Mouse (Mus musculus): ENCODE results near the gene Olfr45.
"Not testable (repeated sequence)": the region's sequence is repeated elsewhere in the genome, so short reads cannot be mapped to it uniquely, and the experiment has no call there.

Olfr45 gene

DNA sequence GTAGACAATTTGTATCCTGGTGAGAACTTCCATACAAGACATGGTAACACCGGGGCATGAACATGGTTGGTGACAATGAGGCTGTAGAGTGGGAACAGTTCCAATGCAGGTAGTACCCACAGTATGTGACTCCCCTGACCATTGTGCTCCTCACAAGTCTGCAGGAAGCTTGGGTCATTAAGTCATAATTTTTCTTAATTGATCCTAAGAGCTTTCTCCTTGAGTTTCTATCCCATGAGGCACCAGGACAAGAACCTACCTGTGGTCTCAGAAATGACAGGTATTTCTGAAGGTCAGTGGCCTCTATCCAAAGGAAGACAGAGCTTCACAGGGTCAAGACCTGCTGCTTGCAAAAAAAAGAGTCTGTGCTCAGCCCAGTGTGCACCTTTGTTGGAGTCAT, at the start of gene Olfr45:
TSS of gene Olfr45 (plus strand) at position 301 of the 400 bp plus-strand sequence.
- no peak for DNase-seq

DNA sequence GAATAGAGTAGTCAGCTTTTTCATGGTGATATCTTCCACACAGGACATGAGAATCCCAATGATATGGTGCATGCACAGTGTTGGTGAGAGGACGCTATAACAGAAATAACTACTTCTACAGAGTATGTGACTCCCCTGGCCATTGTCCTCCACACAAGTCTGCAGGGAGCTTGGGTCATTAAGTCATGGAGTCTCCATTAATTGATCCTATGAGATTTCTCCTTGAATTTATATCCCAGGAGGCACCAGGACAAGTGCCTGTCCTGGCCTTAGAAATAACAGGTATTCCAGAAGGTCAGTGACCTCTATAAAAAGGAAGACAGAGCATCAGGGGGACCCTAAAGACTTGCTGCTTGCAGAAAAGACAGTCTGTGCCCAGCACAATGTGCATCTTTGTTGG, 35.6 kb upstream of the Olfr45 start, which contains the start of gene Olfr53:
TSS of gene Olfr53 (plus strand) at position 301 of the 400 bp plus-strand sequence.
- DNase-seq = no peak

DNA sequence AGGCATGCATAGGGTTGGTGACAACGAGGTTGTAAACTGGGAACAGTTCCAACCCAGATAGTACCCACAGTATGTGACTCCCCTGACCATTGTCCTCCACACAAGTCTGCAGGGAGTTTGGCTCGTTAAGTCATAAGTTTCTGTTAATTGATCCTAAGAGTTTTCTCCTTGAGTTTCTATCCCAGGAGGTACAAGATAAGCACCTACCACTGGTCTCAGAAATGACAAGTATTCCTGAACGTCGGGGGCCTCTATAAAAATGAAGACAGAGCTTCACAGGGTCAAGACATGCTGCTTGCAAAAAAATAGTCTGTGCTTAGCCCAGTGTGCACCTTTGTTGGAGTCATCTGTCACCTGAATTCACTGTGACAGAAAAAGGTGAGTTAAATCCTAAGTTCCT, 22.1 kb upstream of the Olfr45 start, which contains the start of gene Olfr539:
TSS of gene Olfr539 (plus strand) at position 301 of the 400 bp plus-strand sequence.
- DNase-seq = no peak

DNA sequence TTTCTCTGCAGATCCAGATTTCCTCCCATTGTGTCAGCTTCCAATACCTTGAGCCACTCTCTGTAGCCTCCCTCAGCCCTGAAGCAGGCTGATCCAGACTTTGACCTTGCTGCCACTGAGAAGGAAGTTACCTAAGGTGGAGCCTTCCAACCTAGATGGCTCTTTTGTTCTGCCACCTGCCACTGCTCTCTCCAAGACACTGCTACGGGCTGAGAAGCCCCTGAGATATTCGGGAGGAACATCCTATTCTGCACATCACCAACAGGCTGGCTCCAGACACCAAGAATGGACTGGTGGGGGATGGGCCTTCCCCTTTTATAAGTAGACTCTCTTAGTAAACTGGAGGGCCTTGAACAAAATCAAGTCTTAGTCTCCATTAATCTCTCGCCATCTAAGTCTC, 11.1 kb upstream of the Olfr45 start:
- DNase-seq = not testable (repeated sequence)

DNA sequence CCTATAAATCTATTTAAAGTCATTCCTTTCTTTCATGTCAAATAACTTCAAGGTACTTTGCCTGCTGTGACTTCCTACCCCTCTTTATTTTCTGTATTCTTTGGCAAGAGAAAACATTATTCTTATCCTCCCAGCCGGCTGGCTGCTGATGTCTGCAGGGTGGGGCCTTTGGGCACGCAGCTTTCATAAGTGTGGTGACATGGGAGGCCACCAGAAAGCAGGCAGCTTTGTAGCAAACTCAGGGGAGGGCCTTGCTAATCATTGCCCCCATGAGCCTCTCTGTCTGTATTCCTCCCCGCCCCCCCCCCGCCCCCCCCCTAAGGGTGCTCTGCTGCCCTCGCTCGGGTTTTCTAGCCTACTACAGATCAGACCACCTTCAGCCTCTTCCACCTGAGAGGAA, 5.9 kb upstream of the Olfr45 start:
- no peak for DNase-seq

DNA sequence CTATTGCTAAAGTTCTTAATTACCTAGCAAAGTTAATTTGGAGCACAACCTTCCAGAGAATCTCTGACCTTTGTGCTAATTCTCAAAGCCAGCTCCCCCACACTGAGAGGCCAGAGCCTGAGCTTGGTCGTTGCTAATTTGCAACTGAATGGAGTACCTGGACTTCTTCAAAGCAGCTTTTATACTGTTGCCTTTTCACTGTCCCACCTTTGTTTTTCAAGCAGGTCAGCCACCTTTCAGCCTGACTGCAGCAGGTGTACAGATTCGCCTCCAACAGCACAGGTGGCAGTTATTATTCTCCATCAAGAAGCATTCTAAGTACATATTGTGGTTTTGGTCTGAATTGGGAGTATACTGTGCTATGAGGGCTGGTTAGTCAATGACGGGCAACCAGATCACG, 2.2 kb upstream of the Olfr45 start:
- DNase-seq = not testable (repeated sequence)

DNA sequence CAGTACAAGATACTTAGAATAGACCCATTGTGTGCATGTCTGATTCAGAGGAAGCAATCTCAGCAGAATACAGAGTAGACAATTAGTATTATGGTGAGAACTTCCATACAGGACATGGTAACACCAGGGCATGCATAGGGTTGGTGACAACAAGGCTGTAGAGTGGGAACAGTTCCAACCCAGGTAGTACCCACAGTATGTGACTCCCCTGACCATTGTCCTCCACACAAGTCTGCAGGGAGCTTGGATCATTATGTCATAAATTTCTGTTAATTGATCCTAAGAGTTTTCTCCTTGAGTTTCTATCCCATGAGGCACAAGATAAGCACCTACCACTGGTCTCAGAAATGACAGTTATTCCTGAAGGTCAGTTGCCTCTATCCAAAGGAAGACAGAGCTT, 15.2 kb downstream of the Olfr45 start, which contains the start of gene Olfr541:
TSS of gene Olfr541 (plus strand) at position 301 of the 400 bp plus-strand sequence.
- no peak for DNase-seq

DNA sequence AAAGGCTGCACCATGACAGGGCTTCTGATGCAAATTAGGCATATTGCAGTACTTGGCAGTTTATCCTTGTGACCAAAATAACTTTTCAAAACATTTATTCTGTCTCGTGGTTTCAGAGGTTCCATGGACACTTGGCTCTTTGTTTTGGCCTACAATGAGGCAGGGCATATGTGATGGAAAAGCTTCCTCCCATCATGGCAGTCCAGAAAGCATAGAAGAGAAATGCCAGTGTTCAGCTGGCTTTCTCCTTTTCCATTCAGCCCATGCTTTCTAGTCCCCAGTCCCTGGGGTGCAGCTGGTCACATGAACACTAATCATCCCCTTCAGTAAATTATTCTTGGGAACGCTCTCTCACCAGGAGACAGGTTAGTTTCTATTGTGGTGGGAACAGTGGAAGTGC, 24.6 kb downstream of the Olfr45 start:
- DNase-seq = no peak

DNA sequence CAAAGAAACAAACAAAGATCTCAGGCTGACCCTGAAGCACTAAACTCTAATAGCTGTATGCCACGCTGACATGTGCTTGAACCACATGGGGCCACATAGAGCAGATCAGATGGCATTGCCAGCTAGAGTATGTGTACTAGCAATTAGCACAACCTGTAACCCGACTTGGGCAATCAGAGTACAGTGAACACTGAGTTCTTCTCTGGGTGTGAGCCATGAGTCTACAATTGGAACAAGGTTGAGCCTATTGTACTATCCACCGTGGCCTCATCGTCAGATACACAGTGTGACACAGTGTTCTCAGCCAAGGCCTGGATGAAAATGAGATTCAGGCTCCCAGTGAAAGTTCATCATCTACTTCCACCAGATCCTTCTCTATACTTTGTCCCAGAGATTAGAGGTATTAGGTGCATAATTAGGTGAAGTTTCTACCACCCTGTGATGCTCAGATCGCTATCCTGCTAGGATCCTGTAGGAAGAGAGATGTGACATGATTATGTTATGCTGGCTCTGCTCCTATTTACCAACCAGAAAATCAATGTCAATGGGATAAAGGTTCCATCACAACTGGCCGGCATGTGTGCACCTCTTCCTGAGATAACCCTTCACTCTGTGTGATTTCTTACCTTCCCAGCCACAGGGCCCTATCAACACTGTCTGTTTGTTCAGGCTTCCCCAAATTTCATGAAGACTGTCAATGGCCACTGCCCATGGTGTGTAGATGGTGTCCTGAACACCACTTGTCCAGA, 26.0 kb downstream of the Olfr45 start:
- no peak for DNase-seq

DNA sequence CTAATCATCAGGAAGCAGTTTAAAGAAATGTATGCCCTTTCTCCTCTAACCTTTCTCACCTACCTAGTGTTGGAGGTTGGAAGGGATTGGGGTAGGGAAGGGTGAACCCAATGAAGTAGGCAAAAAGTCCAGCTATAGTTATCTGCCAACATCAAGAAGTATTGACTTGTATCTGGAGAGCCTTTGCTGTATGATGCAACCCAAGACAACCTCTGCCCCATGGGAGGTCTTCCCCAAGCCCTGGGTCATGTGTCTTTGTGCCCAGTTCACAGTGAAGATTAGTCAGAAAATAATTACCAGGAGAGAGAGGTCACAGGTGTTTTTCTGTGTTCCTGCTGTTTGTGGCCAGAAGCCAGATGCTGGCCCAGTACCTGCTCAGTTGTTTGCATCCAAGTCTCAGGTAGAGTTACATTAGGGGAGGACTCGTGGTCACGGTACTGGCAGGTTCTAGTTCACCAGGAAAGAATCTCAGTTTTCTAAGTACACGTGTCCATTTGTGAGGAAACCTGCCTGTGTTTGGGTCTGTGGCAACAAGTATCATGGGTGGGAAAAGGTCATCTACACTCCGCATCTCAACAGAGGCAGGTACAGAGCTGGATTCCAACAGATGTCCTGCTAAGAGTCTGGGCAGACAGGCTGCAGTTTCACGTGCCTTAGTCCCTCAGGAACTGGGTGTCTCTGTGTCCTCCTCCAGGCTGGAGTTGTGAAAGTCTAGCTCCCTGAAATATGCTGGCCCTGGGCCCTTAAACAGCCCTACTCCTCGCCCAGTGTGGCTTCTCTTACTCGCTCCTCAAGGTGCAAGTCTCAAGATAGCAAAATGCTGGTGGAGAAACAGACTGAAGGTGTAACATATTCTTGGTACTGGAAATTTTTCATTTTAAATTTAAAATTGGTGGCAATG, 35.7 kb downstream of the Olfr45 start:
- DNase-seq = no peak

DNA sequence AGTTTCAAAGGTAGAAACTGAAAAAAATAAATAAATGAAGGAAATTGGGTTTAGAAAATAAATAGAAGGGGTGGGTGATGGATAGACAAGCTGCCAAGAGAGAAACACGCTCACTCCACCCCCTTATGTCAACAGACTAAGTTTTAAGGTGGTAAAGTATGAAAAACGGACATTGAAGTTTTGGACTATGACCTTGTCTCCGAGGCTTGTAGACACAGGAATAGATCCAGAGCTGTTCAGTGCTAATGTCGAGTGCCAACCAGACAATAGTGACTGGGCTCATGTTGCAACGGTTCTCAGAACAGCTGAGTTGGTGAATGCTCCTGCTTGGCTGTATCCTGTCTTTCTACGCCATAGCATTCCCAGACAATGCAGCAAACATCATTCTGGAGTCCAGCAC, 39.3 kb downstream of the Olfr45 start:
- no peak for DNase-seq

DNA sequence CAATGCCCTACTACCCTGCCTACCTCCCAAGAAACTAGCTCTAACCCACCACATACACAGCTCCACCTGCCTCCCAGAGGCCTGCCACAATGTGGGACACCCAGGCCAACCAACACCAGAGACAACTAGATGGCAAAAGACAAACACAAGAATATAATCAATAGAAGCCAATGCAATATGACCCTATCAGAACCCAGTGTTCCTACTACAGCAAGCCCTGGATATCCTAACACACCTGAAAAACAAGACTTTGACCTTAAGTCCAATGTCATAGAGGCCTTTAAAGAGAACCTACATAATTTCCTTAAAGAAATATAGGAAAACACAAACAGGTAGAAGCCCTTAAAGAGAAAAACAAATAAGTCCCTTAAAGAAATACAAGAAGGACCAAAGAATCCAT, 43.8 kb downstream of the Olfr45 start:
- DNase-seq = no peak

DNA sequence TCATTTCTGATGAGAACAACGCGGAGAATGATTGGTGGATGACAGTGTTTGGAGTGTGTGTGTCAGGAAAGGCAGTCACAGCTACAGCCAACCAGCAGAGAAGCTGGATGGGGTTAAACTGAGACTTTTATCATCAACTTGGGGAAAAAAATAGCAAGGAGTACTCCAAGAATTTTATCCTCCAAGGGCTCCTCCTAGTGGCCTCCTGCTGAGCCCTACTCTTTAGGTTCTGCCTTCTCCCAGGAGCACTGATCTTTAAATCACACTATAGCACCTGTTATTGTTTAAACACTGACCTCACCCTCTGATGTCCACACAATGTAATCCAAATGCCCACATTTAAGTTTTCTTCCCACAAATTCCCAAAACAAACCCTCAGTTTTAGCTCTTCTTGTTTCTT, 51.4 kb downstream of the Olfr45 start:
- DNase-seq = no peak
